ENCODE assay signal across 11 mouse cellular contexts in the genomic region with DNA sequence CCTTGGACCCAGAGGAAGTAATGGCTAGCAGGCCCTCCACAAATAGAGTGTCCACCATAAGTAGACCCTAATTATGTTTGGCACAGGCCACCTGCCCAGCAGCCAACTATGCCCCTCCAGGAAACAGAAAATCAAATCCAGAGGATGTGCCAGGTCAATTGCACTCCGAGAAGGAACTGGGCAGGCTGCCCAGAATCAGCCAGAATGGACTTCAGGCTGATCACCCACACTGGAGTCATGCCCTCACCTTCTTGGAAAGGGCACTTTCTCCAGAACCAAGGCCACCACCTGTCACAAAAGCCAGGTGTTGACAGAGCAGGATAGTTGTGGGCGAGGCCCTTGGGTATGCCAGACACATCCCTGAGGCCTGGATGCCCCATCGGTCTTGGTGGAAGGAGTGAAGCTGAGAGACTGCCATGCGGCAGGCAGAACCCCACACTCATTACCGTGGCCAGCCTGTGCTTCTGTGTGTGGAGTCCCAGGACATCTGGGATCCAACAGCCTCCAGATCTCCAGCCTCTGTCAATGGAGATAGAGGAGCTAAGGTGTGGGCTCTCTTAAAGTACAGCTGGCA.
DNase-seq lines count a peak whose midpoint lies in the region; ATAC-seq lines count a peak whose summit lies in the region.
"Had no signal": no experiment of that assay in that cellular context is flagged by ENCODE, and none has a peak within 500 bp of the region (broad histone marks: within the 10 kb centered on the region; RNA-seq: fewer than 3 reads in every experiment).

No protein-coding gene starts in this region.

- H3K4me3 ChIP-seq in stomach, embryonic 16.5 days (replicated peaks; ENCODE audit: low read length): no peak overlapping the region
- H3K4me3 ChIP-seq: erythroblast, embryonic 14.5 days; layer of hippocampus, adult 2 months had no signal

- no peak overlapping the region for H3K4me2 ChIP-seq in stomach, embryonic 16.5 days (ENCODE audit: low read depth, low read length)

- ATAC-seq in stomach, embryonic 16.5 days (ENCODE audit: insufficient read depth, low FRiP score): peak; percentile 16; the same call in 1 of the 2 replicates
- ATAC-seq in erythroid progenitor cell, adult 5-6 weeks (replicated peaks; ENCODE audit: low FRiP score, poor library complexity, severe bottlenecking): no peak

- no peaks in the 10 kb centered on the region for H3K27me3 ChIP-seq in stomach, embryonic 16.5 days (ENCODE audit: control insufficient read depth, insufficient read depth, low read length)

- H3K9me3 ChIP-seq in stomach, embryonic 16.5 days (replicated peaks; ENCODE audit: control insufficient read depth, low read length): no peaks in the 10 kb centered on the region

- no peaks in the 10 kb centered on the region for H3K36me3 ChIP-seq in stomach, embryonic 16.5 days (ENCODE audit: control insufficient read depth, insufficient read depth, low read length)

- no peak overlapping the region for H3K27ac ChIP-seq in stomach, embryonic 16.5 days (ENCODE audit: low read length)
- H3K27ac ChIP-seq: layer of hippocampus, adult 2 months had no signal

- H3K9ac ChIP-seq in stomach, embryonic 16.5 days (ENCODE audit: low read length): no peak overlapping the region

- 70% methylated on average over 5 of the region's 5 CpGs for WGBS in stomach, embryonic 16.5 days

- DNase-seq in heart, adult 11 months: peak; percentile 96
- no peak for DNase-seq in heart, adult 8-10 months (ENCODE audit: low spot score)
- DNase-seq in ovary, postnatal 36 days (ENCODE audit: low spot score): peak; percentile 43
- DNase-seq in ovary, adult 18-20 months (ENCODE audit: low spot score): no peak
- peak; percentile 83 to 86 for DNase-seq in kidney, adult 8-10 months
- no peak for DNase-seq in thymus, postnatal 14 days
- DNase-seq: retina, postnatal 1 day had no signal

- no peaks in the 10 kb centered on the region for H3K4me1 ChIP-seq in stomach, embryonic 16.5 days (ENCODE audit: control insufficient read depth, insufficient read depth, low read length)

Comparison
In these comparisons a context has a peak if more than half of its experiments do, and no peak if none do; other contexts are left out.
1. DNase-seq: peak in heart, adult 11 months (single experiment), ovary, postnatal 36 days (single experiment) and kidney, adult 8-10 months (2 of 2); none in heart, adult 8-10 months (single experiment), ovary, adult 18-20 months (single experiment) and thymus, postnatal 14 days (single experiment).